Mouse (Mus musculus): ENCODE measurements around the gene Plcb1. TPM values are rescaled to one million over a fixed set of nuclear protein-coding genes. Genes with fewer than 3 reads are reported as not detected.

The Plcb1 gene
- total RNA-seq, 2 experiments from 2014 or later: 59.9 to 62.6 TPM

GRCm38 (mm10) chr2:135397970-135398369 lies 612.1 kb downstream of the Plcb1 start:
- DNase-seq (ENCODE audit: low spot score in 2 of 2): no peak

GRCm38 (mm10) chr2:135399760-135400159 lies 613.9 kb downstream of the Plcb1 start:
- DNase-seq (ENCODE audit: low spot score in 2 of 2): no peak

- no peak for DNase-seq (ENCODE audit: low spot score in 2 of 2)
Measured at GRCm38 (mm10) chr2:135402916-135403315, 617.0 kb downstream of the Plcb1 start.

GRCm38 (mm10) chr2:135403344-135403743 lies 617.5 kb downstream of the Plcb1 start:
- no peak for DNase-seq (ENCODE audit: low spot score in 2 of 2)

- no peak for DNase-seq (ENCODE audit: low spot score in 2 of 2)
Measured at GRCm38 (mm10) chr2:135404095-135404494, 618.2 kb downstream of the Plcb1 start.

GRCm38 (mm10) chr2:135409418-135410097 lies 623.7 kb downstream of the Plcb1 start:
- no peak for DNase-seq (ENCODE audit: low spot score in 2 of 2)

- no peak for DNase-seq (ENCODE audit: low spot score in 2 of 2)
Measured at GRCm38 (mm10) chr2:135411675-135412074, 625.8 kb downstream of the Plcb1 start.

- no peak for DNase-seq (ENCODE audit: low spot score in 2 of 2)
Measured at GRCm38 (mm10) chr2:135415137-135415536, 629.3 kb downstream of the Plcb1 start.

GRCm38 (mm10) chr2:135419301-135419700 lies 633.4 kb downstream of the Plcb1 start:
- no peak for DNase-seq (ENCODE audit: low spot score in 2 of 2)

GRCm38 (mm10) chr2:135434947-135435515 lies 649.2 kb downstream of the Plcb1 start:
- DNase-seq (ENCODE audit: low spot score in 2 of 2): no peak

GRCm38 (mm10) chr2:135439034-135439433 lies 653.2 kb downstream of the Plcb1 start:
- DNase-seq (ENCODE audit: low spot score in 2 of 2): no peak

- DNase-seq (ENCODE audit: low spot score in 2 of 2): peak in 1 of 2 experiments; percentile 8
Measured at GRCm38 (mm10) chr2:135439546-135440517, 654.0 kb downstream of the Plcb1 start.

- no peak for DNase-seq (ENCODE audit: low spot score in 2 of 2)
Measured at GRCm38 (mm10) chr2:135453581-135453980, 667.7 kb downstream of the Plcb1 start.

- no peak for DNase-seq (ENCODE audit: low spot score in 2 of 2)
Measured at GRCm38 (mm10) chr2:135454015-135454414, 668.1 kb downstream of the Plcb1 start.

GRCm38 (mm10) chr2:135454455-135454854 lies 668.6 kb downstream of the Plcb1 start:
- no peak for DNase-seq (ENCODE audit: low spot score in 2 of 2)

- DNase-seq (ENCODE audit: low spot score in 2 of 2): no peak
Measured at GRCm38 (mm10) chr2:135467895-135468294, 682.0 kb downstream of the Plcb1 start.

GRCm38 (mm10) chr2:135474107-135474506 lies 688.2 kb downstream of the Plcb1 start:
- DNase-seq (ENCODE audit: low spot score in 2 of 2): no peak

- DNase-seq (ENCODE audit: low spot score in 2 of 2): no peak
Measured at GRCm38 (mm10) chr2:135485248-135485647, 699.4 kb downstream of the Plcb1 start.

GRCm38 (mm10) chr2:135488277-135488676 lies 702.4 kb downstream of the Plcb1 start:
- DNase-seq (ENCODE audit: low spot score in 2 of 2): no peak

GRCm38 (mm10) chr2:135489127-135489526 lies 703.3 kb downstream of the Plcb1 start:
- no peak for DNase-seq (ENCODE audit: low spot score in 2 of 2)

GRCm38 (mm10) chr2:135492777-135493176 lies 706.9 kb downstream of the Plcb1 start:
- DNase-seq (ENCODE audit: low spot score in 2 of 2): no peak

GRCm38 (mm10) chr2:135496553-135496952 lies 710.7 kb downstream of the Plcb1 start:
- DNase-seq (ENCODE audit: low spot score in 2 of 2): no peak
